Mouse (Mus musculus): ENCODE measurements around the gene Nfkbid. TPM values are rescaled to one million over a fixed set of nuclear protein-coding genes. Genes with fewer than 3 reads are reported as not detected.
A peak's percentile ranks its signal among the peaks of the same experiment; 100 is the strongest.

Nfkbid gene
- polyA plus RNA-seq, 1 experiment: 0.36 TPM

- H3K4me1 ChIP-seq (ENCODE audit: control insufficient read depth, insufficient read depth, low read length): peaks cover 26% of the 10 kb centered on the region
- no peak for TF ChIP-seq POLR2A (IDR thresholded peaks at IDR 0.05; ENCODE audit: control insufficient read depth, low read depth, low read length)
- no peak for TF ChIP-seq CTCF (IDR thresholded peaks at IDR 0.05; ENCODE audit: control insufficient read depth, insufficient read depth, insufficient replicate concordance, low read depth, low read length)
- H3K27ac ChIP-seq (ENCODE audit: control insufficient read depth, insufficient read depth, low read depth, low read length): no peak overlapping the region
- no peaks in the 10 kb centered on the region for H3K36me3 ChIP-seq (ENCODE audit: control insufficient read depth, insufficient read depth, low read length)
- H3K27me3 ChIP-seq (ENCODE audit: control insufficient read depth, insufficient read depth, low read length): no peaks in the 10 kb centered on the region
- peak overlapping the region; percentile 84 for H3K4me3 ChIP-seq (ENCODE audit: control insufficient read depth, low read depth, low read length)
These were observed 22.2 kb downstream of the Nfkbid start for GRCm38 (mm10) chr7:30443696-30444095.

DNA sequence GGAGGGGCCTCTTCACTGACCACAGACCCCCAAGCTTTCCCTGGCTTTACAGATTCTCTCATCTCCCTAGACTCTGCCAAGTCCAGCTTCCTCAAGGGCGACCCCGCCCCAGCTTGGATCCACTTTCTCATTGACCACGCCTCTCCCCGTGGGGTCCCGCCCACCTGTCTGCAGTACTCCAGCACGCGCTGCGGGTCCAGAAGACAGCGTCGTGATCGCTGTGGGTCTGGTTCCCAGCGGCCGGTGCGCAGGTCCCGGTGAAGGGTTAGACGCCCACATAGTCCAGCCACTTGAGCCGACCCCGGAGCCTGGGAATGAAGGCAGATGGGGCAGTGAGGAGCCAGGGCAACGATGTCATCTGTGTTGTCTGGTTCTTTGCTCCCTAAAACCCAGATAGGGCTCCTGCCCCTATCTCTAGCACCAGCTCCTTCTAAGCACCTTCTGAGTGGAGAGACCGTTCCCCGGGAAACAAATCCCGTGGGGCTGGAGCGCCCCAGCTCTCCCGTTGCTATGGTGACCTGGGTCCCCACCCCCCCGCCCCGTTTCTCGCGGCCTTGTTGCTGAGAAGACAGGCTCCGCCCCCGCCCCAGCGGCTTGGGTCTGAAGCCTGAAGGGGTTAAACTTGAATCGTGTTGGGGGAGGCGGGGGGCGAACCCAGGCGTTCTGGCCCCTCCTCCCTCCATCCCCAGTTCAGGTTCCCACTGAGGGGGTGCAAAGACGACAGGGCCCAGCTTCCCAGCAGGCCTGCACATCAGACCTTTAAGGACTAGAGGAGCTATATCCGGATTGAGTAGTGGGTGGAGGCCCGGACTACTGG is 22.8 kb downstream of the Nfkbid start:
- Histone ChIP-seq H3K36me3 (ENCODE audit: control insufficient read depth, insufficient read depth, low read length) (no peaks in the 10 kb centered on the region), H3K27me3 (ENCODE audit: control insufficient read depth, insufficient read depth, low read length) (no peaks in the 10 kb centered on the region), H3K4me1 (ENCODE audit: control insufficient read depth, insufficient read depth, low read length) (peaks cover 26% of the 10 kb centered on the region), H3K4me3 (ENCODE audit: control insufficient read depth, low read depth, low read length) (peak overlapping the region; percentile 84), H3K27ac (ENCODE audit: control insufficient read depth, insufficient read depth, low read depth, low read length) (no peak overlapping the region)
- no peak for TF ChIP-seq POLR2A (IDR thresholded peaks at IDR 0.05; ENCODE audit: control insufficient read depth, low read depth, low read length)

- H3K27me3 ChIP-seq (ENCODE audit: control insufficient read depth, insufficient read depth, low read length): no peaks in the 10 kb centered on the region
- H3K4me1 ChIP-seq (ENCODE audit: control insufficient read depth, insufficient read depth, low read length): peaks cover 21% of the 10 kb centered on the region
- H3K27ac ChIP-seq (ENCODE audit: control insufficient read depth, insufficient read depth, low read depth, low read length): no peak within 1 kb of the TSS
- TF ChIP-seq POLR2A (IDR thresholded peaks at IDR 0.05; ENCODE audit: control insufficient read depth, low read depth, low read length) (no peak), CTCF (IDR thresholded peaks at IDR 0.05; ENCODE audit: control insufficient read depth, insufficient read depth, insufficient replicate concordance, low read depth, low read length) (no peak)
- no peaks in the 10 kb centered on the region for H3K36me3 ChIP-seq (ENCODE audit: control insufficient read depth, insufficient read depth, low read length)
- peak within 1 kb of the TSS; percentile 84 for H3K4me3 ChIP-seq (ENCODE audit: control insufficient read depth, low read depth, low read length)
These were observed 23.6 kb downstream of the Nfkbid start, which contains the start of gene Aplp1 for GRCm38 (mm10) chr7:30444971-30445751. TSS of gene Aplp1 (minus strand) at chr7:30445535.

GRCm38 (mm10) chr7:30450241-30450640 is 28.7 kb downstream of the Nfkbid start:
- no peaks in the 10 kb centered on the region for H3K27me3 ChIP-seq (ENCODE audit: control insufficient read depth, insufficient read depth, low read length)
- no peak overlapping the region for H3K4me3 ChIP-seq (ENCODE audit: control insufficient read depth, low read depth, low read length)
- H3K4me1 ChIP-seq (ENCODE audit: control insufficient read depth, insufficient read depth, low read length): peaks cover 14% of the 10 kb centered on the region
- no peak overlapping the region for H3K27ac ChIP-seq (ENCODE audit: control insufficient read depth, insufficient read depth, low read depth, low read length)
- H3K36me3 ChIP-seq (ENCODE audit: control insufficient read depth, insufficient read depth, low read length): no peaks in the 10 kb centered on the region
- TF ChIP-seq POLR2A (IDR thresholded peaks at IDR 0.05; ENCODE audit: control insufficient read depth, low read depth, low read length): no peak

DNA sequence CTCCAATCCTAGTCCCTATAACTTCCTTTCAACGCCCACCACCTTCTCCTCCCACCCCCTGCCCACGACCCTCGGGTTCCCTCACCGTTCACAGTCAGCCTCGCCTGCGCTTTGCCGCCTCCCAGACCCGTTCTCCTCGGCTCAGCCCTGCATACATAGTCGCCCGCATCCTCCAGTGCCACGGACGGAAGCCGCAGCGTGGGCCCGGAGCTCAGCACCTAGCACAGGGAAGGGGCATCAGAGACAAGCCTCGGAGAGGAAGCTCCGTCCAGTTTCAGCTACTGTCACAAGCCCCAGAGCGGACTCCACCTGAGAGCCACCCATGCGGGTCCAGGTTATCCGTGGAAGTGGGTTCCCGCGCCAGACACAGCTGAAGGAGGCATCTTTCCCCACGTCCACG is 31.8 kb downstream of the Nfkbid start:
- no peak for TF ChIP-seq CTCF (IDR thresholded peaks at IDR 0.05; ENCODE audit: control insufficient read depth, insufficient read depth, insufficient replicate concordance, low read depth, low read length)
- TF ChIP-seq POLR2A (IDR thresholded peaks at IDR 0.05; ENCODE audit: control insufficient read depth, low read depth, low read length): no peak
- no peak overlapping the region for H3K27ac ChIP-seq (ENCODE audit: control insufficient read depth, insufficient read depth, low read depth, low read length)
- H3K36me3 ChIP-seq (ENCODE audit: control insufficient read depth, insufficient read depth, low read length): no peaks in the 10 kb centered on the region
- no peak overlapping the region for H3K4me3 ChIP-seq (ENCODE audit: control insufficient read depth, low read depth, low read length)
- H3K27me3 ChIP-seq (ENCODE audit: control insufficient read depth, insufficient read depth, low read length): no peaks in the 10 kb centered on the region
- peaks cover 8% of the 10 kb centered on the region for H3K4me1 ChIP-seq (ENCODE audit: control insufficient read depth, insufficient read depth, low read length)

DNA sequence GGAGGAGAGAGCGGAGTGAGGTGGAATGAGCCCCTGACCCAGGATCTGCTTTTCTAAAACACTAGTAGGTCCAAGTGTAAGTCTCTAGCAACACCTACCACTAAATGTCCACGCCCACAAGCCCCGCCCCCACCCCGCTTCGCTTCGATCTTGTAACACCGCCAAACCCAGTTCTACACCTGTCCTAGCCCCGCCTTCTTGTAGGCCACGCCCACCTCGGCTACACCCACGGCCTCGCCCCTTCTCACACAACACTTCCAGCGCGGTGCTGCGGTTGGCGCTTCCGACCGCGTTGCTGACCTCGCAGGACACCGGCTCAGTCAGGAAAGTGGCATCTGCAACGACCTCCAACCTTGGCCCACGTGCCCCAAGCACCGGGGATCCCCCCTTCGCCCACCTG is 32.2 kb downstream of the Nfkbid start:
- H3K36me3 ChIP-seq (ENCODE audit: control insufficient read depth, insufficient read depth, low read length): no peaks in the 10 kb centered on the region
- TF ChIP-seq POLR2A (IDR thresholded peaks at IDR 0.05; ENCODE audit: control insufficient read depth, low read depth, low read length): no peak
- TF ChIP-seq CTCF (IDR thresholded peaks at IDR 0.05; ENCODE audit: control insufficient read depth, insufficient read depth, insufficient replicate concordance, low read depth, low read length): no peak
- no peaks in the 10 kb centered on the region for H3K27me3 ChIP-seq (ENCODE audit: control insufficient read depth, insufficient read depth, low read length)
- peaks cover 8% of the 10 kb centered on the region for H3K4me1 ChIP-seq (ENCODE audit: control insufficient read depth, insufficient read depth, low read length)
- no peak overlapping the region for H3K27ac ChIP-seq (ENCODE audit: control insufficient read depth, insufficient read depth, low read depth, low read length)
- no peak overlapping the region for H3K4me3 ChIP-seq (ENCODE audit: control insufficient read depth, low read depth, low read length)

- Histone ChIP-seq H3K4me3 (ENCODE audit: control insufficient read depth, low read depth, low read length) (no peak overlapping the region), H3K36me3 (ENCODE audit: control insufficient read depth, insufficient read depth, low read length) (no peaks in the 10 kb centered on the region), H3K27me3 (ENCODE audit: control insufficient read depth, insufficient read depth, low read length) (no peaks in the 10 kb centered on the region), H3K4me1 (ENCODE audit: control insufficient read depth, insufficient read depth, low read length) (peaks cover 8% of the 10 kb centered on the region), H3K27ac (ENCODE audit: control insufficient read depth, insufficient read depth, low read depth, low read length) (no peak overlapping the region)
- TF ChIP-seq POLR2A (IDR thresholded peaks at IDR 0.05; ENCODE audit: control insufficient read depth, low read depth, low read length): no peak
- no peak for TF ChIP-seq CTCF (IDR thresholded peaks at IDR 0.05; ENCODE audit: control insufficient read depth, insufficient read depth, insufficient replicate concordance, low read depth, low read length)
These were observed 32.7 kb downstream of the Nfkbid start for GRCm38 (mm10) chr7:30454259-30454658.

Measured in testis, adult 2 months (tissue).